Mouse (Mus musculus) mouse trophoblast stem cell (cell line): ENCODE measurements around the gene Swap70.

Source experiments
- in situ Hi-C, 2 experiments: fragments of 300-500 bp; cut with MseI, MboI; formaldehyde crosslinking; loops; 2 replicates in 1 of 2; 3 replicates in 1 of 2; pipeline ENCODE4 v1.15.1; 2025

The Swap70 gene

DNA sequence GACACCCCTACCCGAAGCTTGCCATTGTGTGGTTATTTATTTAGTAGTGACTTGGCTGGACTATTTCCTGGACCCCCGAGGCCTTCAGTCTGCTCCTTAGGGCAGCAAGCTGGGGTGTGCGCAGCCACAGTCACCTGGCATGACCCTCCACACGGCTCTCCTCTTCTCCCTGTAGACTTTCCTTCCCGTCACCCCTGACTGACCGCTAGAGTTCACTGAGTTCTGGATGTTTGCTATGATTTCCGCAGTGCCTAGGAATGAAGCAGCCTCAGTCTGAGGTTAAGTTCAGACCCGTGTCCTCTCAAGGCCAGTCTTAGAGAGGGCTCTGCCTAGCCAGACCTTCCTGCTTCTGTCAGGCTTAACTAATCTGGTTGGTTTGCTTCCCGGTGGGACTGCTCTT, 50.3 kb downstream of the Swap70 start:
- in situ Hi-C loops, result no loop called here

DNA sequence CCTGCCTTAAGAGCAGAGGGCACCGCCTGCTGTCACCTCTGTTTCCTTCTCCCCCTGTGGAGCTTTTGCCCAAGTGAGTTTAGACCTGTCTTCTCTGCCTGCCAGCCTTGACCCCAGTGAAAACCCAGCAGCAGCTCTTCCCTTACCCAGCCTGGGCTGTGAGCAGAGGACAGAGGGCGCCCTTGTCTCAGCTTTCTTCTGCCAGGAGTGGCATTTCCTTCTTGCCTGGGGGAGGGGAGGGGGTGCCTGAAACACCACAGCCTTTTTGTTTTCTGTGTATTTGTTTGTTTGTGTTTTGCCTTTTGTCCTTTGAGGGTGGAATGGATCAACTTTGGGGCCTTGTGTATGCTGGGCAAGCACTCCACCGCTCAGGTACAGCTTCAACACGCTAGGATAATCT, 50.9 kb downstream of the Swap70 start:
- in situ Hi-C loops, result no loop called here

DNA sequence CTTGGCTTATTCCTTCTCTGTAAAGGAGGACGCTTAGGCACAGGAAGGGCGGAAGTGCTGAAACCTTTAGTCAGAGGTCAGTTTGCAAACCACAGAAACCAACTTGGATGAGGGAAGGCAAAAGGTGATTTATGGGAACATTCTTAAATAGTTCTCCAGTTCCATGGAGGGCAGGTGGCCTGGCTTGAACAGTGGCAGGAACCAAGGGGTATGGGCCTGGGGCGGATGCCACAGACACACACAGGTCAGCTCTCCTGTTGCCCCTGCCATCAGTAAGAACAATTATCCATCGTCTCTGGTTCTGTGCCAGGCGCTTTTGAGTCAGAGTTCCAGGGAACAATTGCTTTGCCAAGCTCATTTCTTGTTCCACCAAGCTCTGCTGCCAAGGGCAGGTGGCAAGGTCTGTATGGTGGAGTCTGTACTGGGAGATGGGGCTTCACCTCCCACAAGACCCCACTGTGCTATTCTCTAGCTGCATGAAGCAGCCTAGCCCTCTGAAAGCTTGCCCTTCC, 56.3 kb downstream of the Swap70 start:
- in situ Hi-C loops, result loop anchor here in 1 of 2 experiments (25.0 kb wide), 1 partner anchor 360 kb away; the partner anchor contains the start of gene Adm

DNA sequence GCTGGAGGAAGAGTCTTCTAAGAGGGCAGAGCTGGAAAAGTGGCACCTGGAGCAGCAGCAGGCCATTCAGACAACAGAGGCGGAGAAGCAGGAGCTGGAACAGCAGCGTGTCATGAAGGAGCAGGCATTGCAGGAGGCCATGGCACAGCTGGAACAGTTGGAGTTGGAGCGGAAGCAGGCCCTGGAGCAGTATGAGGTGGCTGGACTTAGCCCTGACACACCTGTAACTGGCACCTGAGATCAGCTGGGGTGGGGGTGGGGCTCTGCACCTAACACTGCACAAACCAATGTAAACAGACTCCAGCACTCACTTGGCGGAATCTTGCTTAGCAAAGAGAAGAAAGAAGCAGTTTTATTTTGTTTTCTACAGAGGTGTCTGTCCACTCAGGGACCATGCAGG, 57.7 kb downstream of the Swap70 start:
- in situ Hi-C loops, result loop anchor here in 1 of 2 experiments (25.0 kb wide), 1 partner anchor 358 kb away; the partner anchor contains the start of gene Adm

DNA sequence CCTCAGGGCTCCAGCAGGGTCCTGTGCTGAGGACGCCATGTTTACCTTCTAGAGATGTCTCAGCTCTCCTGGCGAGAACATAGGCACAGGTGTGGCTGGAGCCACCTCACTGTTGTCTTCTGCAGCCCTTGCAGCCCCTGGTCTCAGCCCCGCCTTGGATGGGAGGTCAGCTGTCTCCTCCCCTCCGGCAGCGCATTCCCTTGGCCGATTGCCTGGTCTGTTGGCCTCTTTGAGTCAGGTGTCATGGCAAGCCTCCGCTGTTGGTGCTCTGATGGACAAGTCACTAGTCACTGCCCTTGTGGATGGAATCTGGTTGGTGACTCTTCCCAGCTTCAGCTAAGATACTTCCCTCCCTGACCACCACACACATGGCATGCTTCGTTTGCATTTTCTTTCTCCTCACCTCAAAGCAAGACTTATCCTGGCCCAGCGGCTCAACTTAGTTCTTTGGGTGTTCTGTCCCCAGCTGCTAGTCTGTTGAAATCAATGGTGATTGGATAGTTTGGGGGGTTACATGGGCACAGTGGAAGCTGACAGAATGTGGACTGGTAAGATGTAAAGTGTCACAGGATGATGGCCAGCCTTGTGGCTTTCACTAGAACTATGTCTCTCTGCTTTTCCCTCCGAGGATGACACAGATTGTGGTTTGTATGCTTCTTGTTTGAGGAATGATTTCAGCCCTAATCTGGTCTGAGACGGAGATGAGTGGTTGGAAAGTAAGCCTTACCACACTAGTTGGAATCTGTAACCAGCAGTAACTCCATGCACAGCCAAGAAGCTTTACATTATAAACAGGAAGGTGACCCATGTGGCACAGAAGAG, 60.1 kb downstream of the Swap70 start:
- in situ Hi-C loops, result loop anchor here (10.0 to 25.0 kb wide), 2 partner anchors 343 to 356 kb away; partner anchors contain the start of gene Adm (in 2 of the 2)

DNA sequence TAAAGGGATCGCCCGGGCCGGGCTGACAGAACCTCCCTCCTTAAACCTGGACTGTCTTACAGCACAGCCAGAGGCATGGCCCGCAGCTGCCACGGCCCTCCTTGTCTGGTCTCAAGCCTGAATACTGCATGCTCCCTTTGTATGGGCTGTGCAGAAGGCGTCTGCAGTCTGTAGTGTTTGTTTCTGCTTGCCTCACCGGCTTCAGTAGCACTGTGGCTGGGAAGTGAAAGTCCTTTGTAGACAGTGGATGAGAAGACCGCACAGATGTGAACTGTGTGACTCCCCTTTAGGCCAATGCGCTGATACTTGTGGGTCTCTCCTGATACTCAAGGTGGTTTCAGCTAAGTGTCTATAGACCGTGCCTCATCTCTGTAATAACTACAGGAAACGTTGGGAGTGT, 61.3 kb downstream of the Swap70 start:
- in situ Hi-C loops, result loop anchor here (10.0 to 25.0 kb wide), 2 partner anchors 342 to 355 kb away; partner anchors contain the start of gene Adm (in 2 of the 2)

- in situ Hi-C loops, result loop anchor here (10.0 to 25.0 kb wide), 2 partner anchors 341 to 354 kb away; partner anchors contain the start of gene Adm (in 2 of the 2)
Observed at GRCm38 (mm10) chr7:110283484-110284275, 62.2 kb downstream of the Swap70 start.

GRCm38 (mm10) chr7:110285076-110285848, 63.8 kb downstream of the Swap70 start:
- in situ Hi-C loops, result loop anchor here (5.0 to 25.0 kb wide), 3 partner anchors 147 to 352 kb away; partner anchors contain the start of gene Adm (in 2 of the 2)

DNA sequence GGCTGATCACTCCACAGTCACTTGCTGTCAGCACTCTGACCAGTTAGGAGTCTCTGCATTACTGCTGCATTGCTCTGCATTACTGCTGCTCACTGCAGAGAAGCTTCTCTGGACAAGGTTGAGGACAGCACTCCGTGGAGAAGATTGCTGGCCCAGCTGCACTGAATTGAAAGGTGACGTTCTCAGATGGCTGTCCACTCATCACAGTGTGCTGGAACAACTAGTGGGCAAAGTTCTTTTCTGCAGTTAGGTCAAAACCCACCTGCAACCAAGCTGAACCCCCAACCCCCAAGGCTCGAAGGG, 64.3 kb downstream of the Swap70 start:
- in situ Hi-C loops, result loop anchor here (5.0 to 25.0 kb wide), 3 partner anchors 147 to 352 kb away; partner anchors contain the start of gene Adm (in 2 of the 2)

DNA sequence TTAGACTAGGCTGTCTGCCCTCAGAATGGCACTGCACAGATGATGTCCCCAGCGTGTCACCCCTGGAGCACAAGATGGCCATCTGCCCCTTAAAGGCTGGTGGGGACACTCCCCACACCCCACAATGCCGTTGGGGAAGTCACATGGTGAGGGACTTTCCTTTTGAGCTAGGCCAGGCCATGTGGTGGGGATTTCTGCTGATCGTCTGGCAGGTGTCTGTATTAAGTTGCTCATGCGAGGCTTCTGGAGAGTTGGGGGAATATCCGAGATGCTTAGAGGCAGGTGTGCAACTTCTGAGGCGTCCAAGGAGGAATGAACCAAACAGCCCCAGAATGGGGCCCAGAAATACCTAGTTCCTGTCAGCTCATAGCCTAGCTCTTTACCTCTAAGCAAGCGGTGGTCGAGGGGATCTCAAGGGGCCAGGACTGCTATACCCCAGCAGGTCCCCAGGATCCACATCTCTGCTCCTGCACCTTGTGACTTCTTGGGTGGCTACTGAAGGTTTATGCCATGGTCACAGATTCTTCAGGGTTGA, 64.8 kb downstream of the Swap70 start:
- in situ Hi-C loops, result loop anchor here (5.0 to 25.0 kb wide), 3 partner anchors 146 to 351 kb away; partner anchors contain the start of gene Adm (in 2 of the 2)

DNA sequence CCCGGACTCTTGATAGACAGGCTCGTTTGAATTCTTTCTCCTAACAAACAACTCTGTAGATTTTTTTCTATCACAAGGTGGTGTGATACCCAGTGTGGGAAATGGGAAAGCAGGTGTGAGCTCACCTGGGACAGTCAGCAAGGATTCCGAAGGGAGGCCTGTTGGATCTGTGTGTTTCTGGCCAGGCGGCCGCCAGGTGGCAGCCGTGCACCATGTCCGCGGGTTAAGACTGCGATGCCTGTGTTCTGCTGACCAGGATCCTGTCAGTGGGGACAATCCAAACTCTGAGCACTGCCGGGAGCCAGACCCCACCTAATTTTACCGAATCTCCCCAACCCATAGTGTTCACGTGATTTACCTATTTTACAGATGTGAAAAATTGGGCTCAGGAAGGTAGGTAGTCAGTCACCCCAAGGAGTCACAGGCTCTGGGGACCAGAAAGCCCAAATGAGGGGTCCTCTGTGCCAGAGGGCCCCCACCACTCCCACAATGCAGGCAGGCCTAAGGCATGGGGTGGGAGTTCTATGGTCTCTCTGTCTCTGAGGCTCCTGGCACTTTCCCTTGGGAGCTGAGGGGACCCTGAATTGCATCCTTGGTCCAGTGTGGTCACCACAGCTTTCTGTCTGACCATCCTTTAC, 65.4 kb downstream of the Swap70 start:
- in situ Hi-C loops, result loop anchor here (5.0 to 25.0 kb wide), 3 partner anchors 145 to 350 kb away; partner anchors contain the start of gene Adm (in 2 of the 2)

DNA sequence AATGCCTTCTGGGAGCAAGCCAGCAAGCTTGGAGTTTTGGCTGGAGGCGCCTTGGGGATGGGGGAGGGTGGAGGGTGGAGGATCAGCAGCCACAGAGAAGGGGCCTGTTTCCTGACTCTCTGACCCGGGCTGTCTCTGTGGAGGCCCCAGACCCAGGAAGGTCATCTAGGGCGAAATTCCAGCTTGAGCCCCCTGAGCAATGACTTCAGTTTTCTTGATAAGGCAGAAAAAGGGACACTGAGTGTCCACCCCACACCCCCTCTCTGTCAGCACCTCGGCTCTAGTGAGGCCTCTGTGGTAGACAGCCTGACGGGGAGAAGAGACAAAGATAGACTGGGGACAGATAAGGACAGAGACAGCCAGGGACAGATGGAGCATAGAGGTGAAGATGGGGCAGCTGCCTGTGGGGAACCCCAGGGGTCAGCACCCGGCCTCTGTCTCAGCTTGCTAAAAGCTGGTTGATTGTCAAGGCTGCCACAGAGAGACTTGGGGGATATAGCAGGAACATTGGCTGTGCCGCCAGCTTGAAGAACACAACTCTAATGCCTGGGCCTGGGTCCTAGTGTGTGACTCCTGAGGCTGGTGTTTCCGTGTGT, 66.1 kb downstream of the Swap70 start:
- in situ Hi-C loops, result loop anchor here (5.0 to 25.0 kb wide), 3 partner anchors 145 to 350 kb away; partner anchors contain the start of gene Adm (in 2 of the 2)

DNA sequence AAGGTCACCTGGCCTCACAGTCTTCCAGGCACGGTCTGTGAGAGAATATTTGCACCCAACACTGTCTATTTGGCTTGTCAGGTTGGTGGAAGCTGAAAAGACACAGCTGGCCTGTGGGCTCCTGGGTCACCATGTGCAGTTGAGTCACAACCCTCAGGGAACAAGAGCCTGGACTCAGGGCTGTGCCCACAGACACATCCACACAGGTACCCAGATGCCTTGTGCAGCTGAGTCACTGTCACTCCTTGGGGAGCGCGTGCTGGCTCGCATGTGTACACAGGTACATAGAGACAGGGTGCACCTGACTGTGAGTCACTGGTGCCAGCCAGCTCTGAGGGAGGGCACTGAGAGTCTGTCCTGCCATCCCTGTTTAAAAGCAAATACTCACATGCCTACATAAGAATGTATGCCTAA, 66.7 kb downstream of the Swap70 start:
- in situ Hi-C loops, result loop anchor here (5.0 to 25.0 kb wide), 3 partner anchors 144 to 349 kb away; partner anchors contain the start of gene Adm (in 2 of the 2)

- in situ Hi-C loops, result loop anchor here (5.0 to 25.0 kb wide), 3 partner anchors 144 to 349 kb away; partner anchors contain the start of gene Adm (in 2 of the 2)
Observed at GRCm38 (mm10) chr7:110288731-110289191, 67.2 kb downstream of the Swap70 start.

DNA sequence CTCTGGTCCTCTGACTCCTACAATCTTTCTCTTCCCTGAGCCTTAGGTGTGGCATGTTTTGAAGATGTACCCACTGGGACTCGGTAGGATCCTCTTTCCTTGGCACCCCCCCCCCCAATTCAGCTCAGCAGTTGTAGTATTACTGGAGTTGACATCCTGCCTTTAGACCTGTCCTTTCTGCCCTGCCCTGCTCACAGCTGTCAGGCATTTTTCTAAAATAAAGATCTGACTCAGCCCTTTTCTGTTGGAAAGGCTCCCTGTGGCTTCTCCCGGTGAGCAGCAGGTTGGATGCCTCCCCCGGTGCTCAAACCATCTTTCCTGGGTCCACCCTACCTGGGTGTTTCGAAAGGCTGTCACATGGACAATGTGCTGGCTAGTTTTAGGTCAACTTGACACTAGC, 68.1 kb downstream of the Swap70 start:
- in situ Hi-C loops, result loop anchor here (5.0 to 25.0 kb wide), 3 partner anchors 143 to 348 kb away; partner anchors contain the start of gene Adm (in 2 of the 2)

- in situ Hi-C loops, result loop anchor here in 1 of 2 experiments (25.0 kb wide), 1 partner anchor 340 kb away; the partner anchor contains the start of gene Adm
Observed at GRCm38 (mm10) chr7:110296889-110297603, 75.5 kb downstream of the Swap70 start.

DNA sequence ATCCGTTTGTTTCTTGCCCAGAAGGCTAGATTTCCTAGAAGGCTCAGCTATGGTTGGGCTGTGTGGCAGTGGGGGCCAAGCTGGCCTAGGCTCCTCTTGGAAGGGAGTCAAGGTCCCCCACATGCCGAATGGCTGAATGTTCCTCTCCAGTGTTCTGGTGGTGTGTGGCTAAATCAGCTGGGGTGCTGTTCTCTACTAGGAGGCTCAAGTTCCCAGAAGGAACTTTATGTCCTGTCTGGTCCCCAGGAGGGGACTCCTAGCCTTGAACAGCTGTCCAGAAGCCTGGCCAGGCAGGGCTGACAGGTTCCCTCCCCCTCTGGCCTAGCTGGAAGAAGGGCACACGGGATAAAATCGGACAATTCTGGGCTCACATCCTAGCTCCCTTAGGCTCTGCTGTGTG, 76.1 kb downstream of the Swap70 start:
- in situ Hi-C loops, result loop anchor here in 1 of 2 experiments (25.0 kb wide), 1 partner anchor 340 kb away; the partner anchor contains the start of gene Adm

- in situ Hi-C loops, result loop anchor here in 1 of 2 experiments (25.0 kb wide), 1 partner anchor 339 kb away; the partner anchor contains the start of gene Adm
Observed at GRCm38 (mm10) chr7:110298090-110298489, 76.6 kb downstream of the Swap70 start.
